In the genomic region with DNA sequence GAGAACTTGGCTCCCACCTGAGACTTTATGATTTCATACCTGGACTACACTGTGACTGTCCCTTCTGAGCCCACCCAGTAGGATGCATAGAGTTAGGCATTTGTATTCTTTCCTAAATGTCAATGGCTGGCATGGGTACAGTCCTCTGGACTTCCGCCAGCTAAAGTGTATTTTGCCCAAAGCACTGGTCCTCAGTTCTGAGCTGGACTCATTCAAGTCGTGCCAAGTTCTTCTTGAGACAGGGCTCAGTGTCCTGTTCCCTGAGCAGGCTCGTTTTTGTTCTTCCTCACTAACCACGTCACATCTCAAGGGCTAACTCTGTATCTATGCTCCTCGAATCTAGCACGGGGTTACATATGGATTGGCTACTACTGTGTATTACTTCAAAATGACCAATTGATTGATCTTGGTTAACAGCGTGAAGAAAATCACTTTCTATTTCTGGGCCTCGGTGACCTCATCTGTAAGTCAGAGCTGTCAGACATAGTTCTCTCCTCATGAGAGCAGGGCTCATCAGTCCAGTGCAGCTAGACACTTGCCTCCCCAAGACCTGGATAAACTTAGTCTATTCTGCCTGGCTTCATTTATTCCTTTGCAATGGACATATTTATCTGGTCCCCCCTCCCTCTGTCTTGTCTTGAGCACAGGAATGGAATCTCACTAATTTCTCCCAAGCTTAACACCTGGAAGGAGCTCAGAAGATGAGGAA, we compare ENCODE assay signal across 10 mouse cellular contexts.
A peak's percentile ranks its signal among the peaks of the same experiment; 100 is the strongest.
DNase-seq lines count a peak whose midpoint lies in the region; ATAC-seq and TF ChIP-seq lines count a peak whose summit lies in the region.
"Had no signal": no experiment of that assay in that cellular context is flagged by ENCODE, and none has a peak within 500 bp of the region (broad histone marks: within the 10 kb centered on the region; RNA-seq: fewer than 3 reads in every experiment).

No protein-coding gene starts in this region.

- DNase-seq in kidney, adult 2 months: peak; percentile 56
- DNase-seq in kidney, adult 11 months: no peak
- DNase-seq in right cerebral cortex, adult 18-20 months: peak; percentile 34
- DNase-seq in right cerebral cortex, postnatal 25 days: no peak
- no peak for DNase-seq in heart, postnatal 4 days
- no peak for DNase-seq in heart, adult 11 months

- H3K9ac ChIP-seq in forebrain, embryonic 12.5 days: no peak overlapping the region
- H3K9ac ChIP-seq: lung, embryonic 14.5 days had no signal

- TF ChIP-seq CTCF in kidney, adult 2 months (conservative IDR thresholded peaks at IDR 0.05; ENCODE audit: insufficient read depth, insufficient read length, low read depth, low read length): no peak

- H3K4me1 ChIP-seq in kidney, adult 2 months (ENCODE audit: control insufficient read depth, insufficient read depth, low read length): no peaks in the 10 kb centered on the region
- H3K4me1 ChIP-seq in forebrain, embryonic 12.5 days: peaks cover 27% of the 10 kb centered on the region

- H3K9me3 ChIP-seq in forebrain, embryonic 12.5 days: no peaks in the 10 kb centered on the region

- no peaks in the 10 kb centered on the region for H3K27me3 ChIP-seq in kidney, adult 2 months (replicated peaks; ENCODE audit: control insufficient read depth, insufficient read depth, low read length)
- H3K27me3 ChIP-seq in forebrain, embryonic 12.5 days: no peaks in the 10 kb centered on the region

- no peak for TF ChIP-seq POLR2A in kidney, adult 2 months (IDR thresholded peaks at IDR 0.05; ENCODE audit: low read depth, low read length)

- no peak overlapping the region for H3K4me3 ChIP-seq in kidney, adult 2 months (ENCODE audit: insufficient read depth, low read depth, low read length)
- H3K4me3 ChIP-seq in forebrain, embryonic 12.5 days (replicated peaks): no peak overlapping the region
- H3K4me3 ChIP-seq: erythroblast, embryonic 14.5 days had no signal

- H3K27ac ChIP-seq in kidney, adult 2 months (ENCODE audit: insufficient read depth, low read depth, low read length): no peak overlapping the region
- peak overlapping the region; percentile 50 for H3K27ac ChIP-seq in forebrain, embryonic 12.5 days

- no peaks in the 10 kb centered on the region for H3K36me3 ChIP-seq in kidney, adult 2 months (ENCODE audit: control insufficient read depth, insufficient read depth, low read length)
- H3K36me3 ChIP-seq in forebrain, embryonic 12.5 days (replicated peaks): no peaks in the 10 kb centered on the region

- 71% methylated on average over 8 of the region's 8 CpGs for WGBS in kidney, adult 2 months
- WGBS in forebrain, embryonic 12.5 days: 85% methylated on average over 8 of the region's 8 CpGs

- ATAC-seq in forebrain, embryonic 12.5 days (ENCODE audit: low FRiP score): no peak
- ATAC-seq in megakaryocyte-erythroid progenitor cell, adult 5-6 weeks (replicated peaks; ENCODE audit: low FRiP score, low TSS enrichment, poor library complexity, severe bottlenecking): no peak

- no peak overlapping the region for H3K4me2 ChIP-seq in forebrain, embryonic 12.5 days
- H3K4me2 ChIP-seq: lung, embryonic 14.5 days had no signal

Comparison
In these comparisons a context has a peak if more than half of its experiments do, and no peak if none do; other contexts are left out.
1. DNase-seq: peak in kidney, adult 2 months (single experiment) and right cerebral cortex, adult 18-20 months (single experiment); none in kidney, adult 11 months (single experiment), right cerebral cortex, postnatal 25 days (single experiment), heart, postnatal 4 days (single experiment) and heart, adult 11 months (single experiment).